Mouse (Mus musculus): ENCODE data around the gene F12. TPM values are rescaled to one million over a fixed set of nuclear protein-coding genes. Genes with fewer than 3 reads are reported as not detected.

F12 gene
- total and polyA plus RNA-seq, 2 experiments from 2014 or later, result 0.49 TPM; not detected in 1

- Histone ChIP-seq H3K27me3 (ENCODE audit: insufficient read depth, low read length) (0 out of 2 replicates have a peak, but pooled peaks cover 6% of the 10 kb centered on the region), H3K4me2 (ENCODE audit: low read depth, low read length, poor library complexity, severe bottlenecking) (no peak overlapping the region), H3K4me1 (ENCODE audit: insufficient read depth, low read length) (no peaks in the 10 kb centered on the region), H3K9ac (replicated peaks; ENCODE audit: low read length, poor library complexity, severe bottlenecking) (no peak overlapping the region), H3K9me3 (ENCODE audit: low read length) (no peaks in the 10 kb centered on the region), H3K36me3 (ENCODE audit: insufficient read depth, low read length) (no peaks in the 10 kb centered on the region), H3K4me3 (ENCODE audit: low read depth, low read length) (no peak overlapping the region), H3K27ac (ENCODE audit: low read depth, low read length) (no peak overlapping the region)
- peak; percentile 11; the same call in 1 of the 2 replicates for TF ChIP-seq CTCF (IDR thresholded peaks at IDR 0.05)
- no peak for ATAC-seq (ENCODE audit: low FRiP score)
- WGBS, result 88% methylated on average over 7 of the region's 7 CpGs
- DNase-seq (ENCODE audit: low spot score), result no peak
Measured at GRCm38 (mm10) chr13:55368401-55368800, 58.2 kb downstream of the F12 start.

Small RNA genes within 50 kb of the gene (microRNA-seq; reads per million reads assigned to microRNA genes)
- not detected for gene Mir6943 (ENCODE audit: borderline number of aligned reads)

Other genes starting within 250 kb of the F12 start
- 103 and 111 TPM in 2 replicates for gene Nsd1, start 217.0 kb downstream of the F12 start, total RNA-seq (2014; rRNA removed)
- gene Nsd1, start 217.0 kb downstream of the F12 start, polyA plus RNA-seq (2015; fragmentation: Nextera tagmentation; extraction: Ambion mirVana), result 47.0 and 56.2 TPM in 2 replicates
- gene Prelid1, start 106.3 kb downstream of the F12 start, total RNA-seq (2014; rRNA removed), result 208 and 210 TPM in 2 replicates
- gene Prelid1, start 106.3 kb downstream of the F12 start, polyA plus RNA-seq (2015; fragmentation: Nextera tagmentation; extraction: Ambion mirVana), result 318 and 326 TPM in 2 replicates
- 70.0 and 88.1 TPM in 2 replicates for gene Rab24, start 104.8 kb downstream of the F12 start, total RNA-seq (2014; rRNA removed)
- gene Rab24, start 104.8 kb downstream of the F12 start, polyA plus RNA-seq (2015; fragmentation: Nextera tagmentation; extraction: Ambion mirVana), result 83.2 and 84.2 TPM in 2 replicates
- gene Mxd3, start 97.0 kb downstream of the F12 start, total RNA-seq (2014; rRNA removed), result 6.6 and 7.2 TPM in 2 replicates
- 3.5 and 3.6 TPM in 2 replicates for gene Mxd3, start 97.0 kb downstream of the F12 start, polyA plus RNA-seq (2015; fragmentation: Nextera tagmentation; extraction: Ambion mirVana)
- 55.7 and 55.9 TPM in 2 replicates for gene Lman2, start 64.0 kb downstream of the F12 start, total RNA-seq (2014; rRNA removed)
- 32.8 and 35.0 TPM in 2 replicates for gene Lman2, start 64.0 kb downstream of the F12 start, polyA plus RNA-seq (2015; fragmentation: Nextera tagmentation; extraction: Ambion mirVana)
- gene Rgs14, start 57.1 kb downstream of the F12 start, total RNA-seq (2014; rRNA removed), result 0.44 and 1.1 TPM in 2 replicates
- 1.3 and 1.5 TPM in 2 replicates for gene Rgs14, start 57.1 kb downstream of the F12 start, polyA plus RNA-seq (2015; fragmentation: Nextera tagmentation; extraction: Ambion mirVana)
- gene Slc34a1, start 28.6 kb downstream of the F12 start, total RNA-seq (2014; rRNA removed), result not detected in 2 replicates
- gene Slc34a1, start 28.6 kb downstream of the F12 start, polyA plus RNA-seq (2015; fragmentation: Nextera tagmentation; extraction: Ambion mirVana), result 0.04 TPM in 1 of 2 replicates, not detected in the other
- gene Pfn3, start 11.6 kb downstream of the F12 start, total RNA-seq (2014; rRNA removed), result 0.71 TPM in 1 of 2 replicates, not detected in the other
- 1.5 and 1.6 TPM in 2 replicates for gene Pfn3, start 11.6 kb downstream of the F12 start, polyA plus RNA-seq (2015; fragmentation: Nextera tagmentation; extraction: Ambion mirVana)
- 70.4 and 71.9 TPM in 2 replicates for gene Grk6, start 18.3 kb upstream of the F12 start, total RNA-seq (2014; rRNA removed)
- 35.5 and 35.8 TPM in 2 replicates for gene Grk6, start 18.3 kb upstream of the F12 start, polyA plus RNA-seq (2015; fragmentation: Nextera tagmentation; extraction: Ambion mirVana)
- gene Prr7, start 37.5 kb upstream of the F12 start, total RNA-seq (2014; rRNA removed), result 101 and 131 TPM in 2 replicates
- 6.6 and 8.1 TPM in 2 replicates for gene Prr7, start 37.5 kb upstream of the F12 start, polyA plus RNA-seq (2015; fragmentation: Nextera tagmentation; extraction: Ambion mirVana)
- 498 and 510 TPM in 2 replicates for gene Dbn1, start 61.3 kb upstream of the F12 start, total RNA-seq (2014; rRNA removed)
- 482 and 484 TPM in 2 replicates for gene Dbn1, start 61.3 kb upstream of the F12 start, polyA plus RNA-seq (2015; fragmentation: Nextera tagmentation; extraction: Ambion mirVana)
- 32.3 and 41.3 TPM in 2 replicates for gene Pdlim7, start 86.9 kb upstream of the F12 start, total RNA-seq (2014; rRNA removed)
- gene Pdlim7, start 86.9 kb upstream of the F12 start, polyA plus RNA-seq (2015; fragmentation: Nextera tagmentation; extraction: Ambion mirVana), result 153 and 171 TPM in 2 replicates
- 3.0 and 4.5 TPM in 2 replicates for gene Dok3, start 102.5 kb upstream of the F12 start, total RNA-seq (2014; rRNA removed)
- gene Dok3, start 102.5 kb upstream of the F12 start, polyA plus RNA-seq (2015; fragmentation: Nextera tagmentation; extraction: Ambion mirVana), result 1.4 and 1.6 TPM in 2 replicates
- 51.9 and 58.9 TPM in 2 replicates for gene Ddx41, start 109.9 kb upstream of the F12 start, total RNA-seq (2014; rRNA removed)
- gene Ddx41, start 109.9 kb upstream of the F12 start, polyA plus RNA-seq (2015; fragmentation: Nextera tagmentation; extraction: Ambion mirVana), result 45.4 and 49.1 TPM in 2 replicates
- 73.9 and 90.6 TPM in 2 replicates for gene Fam193b, start 144.3 kb upstream of the F12 start, total RNA-seq (2014; rRNA removed)
- gene Fam193b, start 144.3 kb upstream of the F12 start, polyA plus RNA-seq (2015; fragmentation: Nextera tagmentation; extraction: Ambion mirVana), result 42.7 and 43.5 TPM in 2 replicates
- 57.6 and 62.5 TPM in 2 replicates for gene Tmed9, start 146.9 kb upstream of the F12 start, total RNA-seq (2014; rRNA removed)
- gene Tmed9, start 146.9 kb upstream of the F12 start, polyA plus RNA-seq (2015; fragmentation: Nextera tagmentation; extraction: Ambion mirVana), result 101 and 102 TPM in 2 replicates
- gene B4galt7, start 173.1 kb upstream of the F12 start, total RNA-seq (2014; rRNA removed), result 62.6 and 67.7 TPM in 2 replicates
- gene B4galt7, start 173.1 kb upstream of the F12 start, polyA plus RNA-seq (2015; fragmentation: Nextera tagmentation; extraction: Ambion mirVana), result 50.1 and 55.1 TPM in 2 replicates
- gene Caml, start 196.2 kb upstream of the F12 start, total RNA-seq (2014; rRNA removed), result 90.6 and 101 TPM in 2 replicates
- 113 and 114 TPM in 2 replicates for gene Caml, start 196.2 kb upstream of the F12 start, polyA plus RNA-seq (2015; fragmentation: Nextera tagmentation; extraction: Ambion mirVana)
- 22.3 and 29.8 TPM in 2 replicates for gene Ddx46, start 208.2 kb upstream of the F12 start, total RNA-seq (2014; rRNA removed)
- gene Ddx46, start 208.2 kb upstream of the F12 start, polyA plus RNA-seq (2015; fragmentation: Nextera tagmentation; extraction: Ambion mirVana), result 20.4 and 21.9 TPM in 2 replicates